Mouse (Mus musculus) heart, embryonic 14.5 days (tissue): Measurements from ENCODE around the gene Adcy9. TPM values are rescaled to one million over a fixed set of nuclear protein-coding genes. Genes with fewer than 3 reads are reported as not detected.

ENCODE experiments used
- ATAC-seq: fragments of 200-750 bp; cut with Nextera tagmentation; 2 replicates; pipeline ENCODE4 v1.8.0; 2017; ENCODE audit warnings: low read depth, moderate TSS enrichment; ENCODE audit not compliant: insufficient number of reproducible peaks, insufficient read depth, low FRiP score
- H3K27ac ChIP-seq, 2 experiments: fragments of 200-500 bp in 1 of 2; fragments of 300-500 bp in 1 of 2; sonication (generic) in 1 of 2; replicated peaks in 1 of 2; 2 replicates each; pipeline ENCODE4 v1.5.1; 2012 to 2014; ENCODE audit warnings: low read depth in 2 of 2, low read length in 2 of 2, control low read depth in 1 of 2, mild to moderate bottlenecking in 1 of 2, mixed read lengths in 1 of 2; ENCODE audit not compliant: control insufficient read depth in 1 of 2, insufficient read depth in 1 of 2
- H3K27me3 ChIP-seq: fragments of 300-500 bp; sonication (generic); 2 replicates; pipeline ENCODE4 v1.6.1; 2014; ENCODE audit warnings: mild to moderate bottlenecking, low read length, control low read depth; ENCODE audit not compliant: control insufficient read depth, insufficient read depth
- H3K36me3 ChIP-seq: fragments of 300-500 bp; sonication (generic); 2 replicates; pipeline ENCODE4 v1.6.1; 2014; ENCODE audit warnings: mild to moderate bottlenecking, control low read depth, low read length, mixed read lengths; ENCODE audit not compliant: control insufficient read depth, insufficient read depth
- H3K4me1 ChIP-seq, 2 experiments: fragments of 200-500 bp in 1 of 2; fragments of 300-500 bp in 1 of 2; sonication (generic) in 1 of 2; 2 replicates each; pipeline ENCODE4 v1.6.1; 2012 to 2014; ENCODE audit warnings: low read length in 2 of 2, control low read depth in 1 of 2, mixed read lengths in 1 of 2; ENCODE audit not compliant: control insufficient read depth in 2 of 2, insufficient read depth in 2 of 2
- H3K4me2 ChIP-seq: fragments of 300-500 bp; sonication (generic); 2 replicates; pipeline ENCODE4 v1.6.1; 2014; ENCODE audit warnings: mild to moderate bottlenecking, low read length
- H3K4me3 ChIP-seq, 2 experiments: fragments of 200-500 bp in 1 of 2; fragments of 300-500 bp in 1 of 2; sonication (generic) in 1 of 2; 2 replicates each; pipeline ENCODE4 v1.5.1; 2012 to 2014; ENCODE audit warnings: low read length in 2 of 2, mild to moderate bottlenecking in 2 of 2, control low read depth in 1 of 2, low read depth in 1 of 2, moderate library complexity in 1 of 2; ENCODE audit not compliant: control insufficient read depth in 1 of 2, insufficient read depth in 1 of 2
- H3K9ac ChIP-seq: fragments of 300-500 bp; sonication (generic); 2 replicates; pipeline ENCODE4 v1.6.1; 2014; ENCODE audit warnings: mild to moderate bottlenecking, low read length
- H3K9me3 ChIP-seq: fragments of 300-500 bp; sonication (generic); 2 replicates; pipeline ENCODE4 v1.6.1; 2016; ENCODE audit warnings: low read length, control low read depth; ENCODE audit not compliant: control insufficient read depth
- WGBS: fragments of 180-500 bp; shearing (Covaris S2); extraction: QIAGEN DNeasy Blood & Tissue Kit; methylation state at CpG from one replicate; pipeline ENCODE4 v1.1.7; 2014; 5-methylcytosine and 5-hydroxymethylcytosine counted together
- polyA plus RNA-seq: library from polyadenylated mRNA; unstranded; fragments of >200 nt; fragmentation: Nextera tagmentation; extraction: Ambion mirVana; gene quantifications from 2 replicates; pipeline ENCODE4 v1.2.1, GENCODE M21; 2014

Gene Adcy9
- polyA plus RNA-seq, 1 experiment from 2014 or later, result 1.8 TPM

- Histone ChIP-seq H3K27me3 (no peaks in the 10 kb centered on the region), H3K4me2 (peak overlapping the region; percentile 21; the same call in 1 of the 2 replicates), H3K9ac (no peak overlapping the region), H3K27ac (peak overlapping the region; percentile 0 to 63; a peak in 3 of 4 replicates), H3K4me1 (peaks cover 4 to 9% of the 10 kb centered on the region in 2 experiments), H3K36me3 (no peaks in the 10 kb centered on the region), H3K9me3 (no peaks in the 10 kb centered on the region), H3K4me3 (no peak overlapping the region)
- WGBS, result 71% methylated on average over 2 of the region's 2 CpGs
- no peak for ATAC-seq
Measured at GRCm38 (mm10) chr16:4333371-4333770, 86.9 kb downstream of the Adcy9 start.

- no peak overlapping the region for H3K4me2 ChIP-seq
- H3K9me3 ChIP-seq, result no peaks in the 10 kb centered on the region
- no peak overlapping the region for H3K4me3 ChIP-seq
- no peak overlapping the region for H3K27ac ChIP-seq
- ATAC-seq, result no peak
- H3K4me1 ChIP-seq, result peaks cover 0 to 5% of the 10 kb centered on the region in 2 experiments; a peak in 1 of 4 replicates
- H3K9ac ChIP-seq, result no peak overlapping the region
- H3K36me3 ChIP-seq, result no peaks in the 10 kb centered on the region
- no peaks in the 10 kb centered on the region for H3K27me3 ChIP-seq
Measured at GRCm38 (mm10) chr16:4327081-4327480, 93.2 kb downstream of the Adcy9 start.

GRCm38 (mm10) chr16:4325801-4326200 lies 94.5 kb downstream of the Adcy9 start:
- peaks cover 0 to 5% of the 10 kb centered on the region in 2 experiments; a peak in 1 of 4 replicates for H3K4me1 ChIP-seq
- 57% methylated on average over 2 of the region's 2 CpGs for WGBS
- no peak for ATAC-seq
- no peak overlapping the region for H3K4me2 ChIP-seq
- H3K27ac ChIP-seq, result no peak overlapping the region
- H3K9ac ChIP-seq, result no peak overlapping the region
- H3K9me3 ChIP-seq, result no peaks in the 10 kb centered on the region
- no peak overlapping the region for H3K4me3 ChIP-seq
- H3K36me3 ChIP-seq, result no peaks in the 10 kb centered on the region
- H3K27me3 ChIP-seq, result no peaks in the 10 kb centered on the region

GRCm38 (mm10) chr16:4324967-4325366 lies 95.3 kb downstream of the Adcy9 start:
- no peak for ATAC-seq
- H3K9ac ChIP-seq, result no peak overlapping the region
- no peak overlapping the region for H3K4me2 ChIP-seq
- H3K27ac ChIP-seq, result no peak overlapping the region
- H3K4me3 ChIP-seq, result no peak overlapping the region
- H3K27me3 ChIP-seq, result no peaks in the 10 kb centered on the region
- H3K36me3 ChIP-seq, result no peaks in the 10 kb centered on the region
- H3K9me3 ChIP-seq, result no peaks in the 10 kb centered on the region
- peaks cover 0 to 5% of the 10 kb centered on the region in 2 experiments; a peak in 1 of 4 replicates for H3K4me1 ChIP-seq

- Histone ChIP-seq H3K27ac (no peak overlapping the region), H3K36me3 (no peaks in the 10 kb centered on the region), H3K9ac (no peak overlapping the region), H3K4me2 (no peak overlapping the region), H3K9me3 (no peaks in the 10 kb centered on the region), H3K4me1 (no peaks in the 10 kb centered on the region), H3K4me3 (no peak overlapping the region), H3K27me3 (no peaks in the 10 kb centered on the region)
- WGBS, result 50% methylated on average over 3 of the region's 3 CpGs
- ATAC-seq, result no peak
Measured at GRCm38 (mm10) chr16:4320856-4321255, 99.4 kb downstream of the Adcy9 start.

- Histone ChIP-seq H3K27me3 (no peaks in the 10 kb centered on the region), H3K4me1 (no peaks in the 10 kb centered on the region), H3K27ac (no peak overlapping the region), H3K4me2 (no peak overlapping the region), H3K9ac (no peak overlapping the region), H3K4me3 (no peak overlapping the region), H3K36me3 (no peaks in the 10 kb centered on the region), H3K9me3 (no peaks in the 10 kb centered on the region)
- no peak for ATAC-seq
- 69% methylated on average over 6 of the region's 6 CpGs for WGBS
Measured at GRCm38 (mm10) chr16:4318001-4318526, 102.2 kb downstream of the Adcy9 start.

GRCm38 (mm10) chr16:4316094-4316474 lies 104.2 kb downstream of the Adcy9 start:
- Histone ChIP-seq H3K27ac (no peak overlapping the region), H3K9ac (no peak overlapping the region), H3K27me3 (no peaks in the 10 kb centered on the region), H3K36me3 (no peaks in the 10 kb centered on the region), H3K4me3 (no peak overlapping the region), H3K4me2 (no peak overlapping the region), H3K9me3 (no peaks in the 10 kb centered on the region), H3K4me1 (no peaks in the 10 kb centered on the region)
- WGBS, result 32% methylated on average over 3 of the region's 3 CpGs
- ATAC-seq, result no peak

GRCm38 (mm10) chr16:4315352-4316093 lies 104.8 kb downstream of the Adcy9 start:
- 63% methylated on average over 2 of the region's 2 CpGs for WGBS
- no peaks in the 10 kb centered on the region for H3K9me3 ChIP-seq
- no peak overlapping the region for H3K9ac ChIP-seq
- ATAC-seq, result no peak
- no peaks in the 10 kb centered on the region for H3K36me3 ChIP-seq
- H3K27me3 ChIP-seq, result no peaks in the 10 kb centered on the region
- no peak overlapping the region for H3K4me2 ChIP-seq
- H3K4me3 ChIP-seq, result no peak overlapping the region
- H3K4me1 ChIP-seq, result no peaks in the 10 kb centered on the region
- no peak overlapping the region for H3K27ac ChIP-seq
